Mouse (Mus musculus): ENCODE measurements around the gene Rcor1.

GRCm38 (mm10) chr12:111134791-111135733, 95.9 kb downstream of the Rcor1 start:
- TF ChIP-seq CTCF (conservative IDR thresholded peaks at IDR 0.05; ENCODE audit: insufficient read depth, insufficient read length, low read depth, low read length) (no peak), POLR2A (IDR thresholded peaks at IDR 0.05; ENCODE audit: low read depth, low read length) (no peak)
